Mouse (Mus musculus) bone marrow macrophage, adult 2 months (primary cell): Measurements from ENCODE around the gene Trit1.

Source experiments
- CTCF ChIP-seq: IDR thresholded peaks from 2 replicates; pipeline ENCODE4 v1.5.1; 2012; ENCODE audit warnings: low read depth, mild to moderate bottlenecking, low read length, moderate library complexity
- POLR2A ChIP-seq: IDR thresholded peaks from 2 replicates; pipeline ENCODE4 v1.6.1; 2012; ENCODE audit warnings: mild to moderate bottlenecking, low read depth, low read length, borderline replicate concordance

- TF ChIP-seq POLR2A, result no peak
- no peak for TF ChIP-seq CTCF
Measured at GRCm38 (mm10) chr4:122987421-122987820, 29.0 kb upstream of the Trit1 start.
